Mouse (Mus musculus): ENCODE results near the gene Gm13420. TPM values are rescaled to one million over a fixed set of nuclear protein-coding genes. Genes with fewer than 3 reads are reported as not detected.
A peak's percentile ranks its signal among the peaks of the same experiment; 100 is the strongest.

Gene Gm13420
- polyA plus RNA-seq, 1 experiment: not detected

DNA sequence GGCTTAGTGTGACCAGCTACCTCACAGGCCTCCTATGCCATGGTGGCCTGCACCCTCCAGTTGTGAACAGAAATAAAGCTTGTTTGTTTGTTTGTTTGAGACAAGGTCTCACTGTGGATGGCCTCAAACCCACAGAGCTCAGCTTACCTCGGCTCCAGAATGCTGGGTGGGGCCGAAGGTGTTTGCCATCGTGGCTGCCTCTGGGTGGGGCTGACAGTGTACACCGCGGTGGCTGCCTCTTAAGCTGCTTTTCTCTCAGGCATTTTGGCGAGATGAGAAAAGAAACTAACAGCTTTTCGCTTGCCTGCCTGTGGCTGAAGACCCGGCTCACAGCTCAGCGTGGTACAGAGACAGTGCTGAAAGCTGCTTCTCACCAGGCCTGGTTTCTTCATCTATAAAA is 17.4 kb upstream of the Gm13420 start:
- H3K4me3 ChIP-seq (ENCODE audit: insufficient read depth, low read length): no peak overlapping the region
- peaks cover 24% of the 10 kb centered on the region for H3K4me1 ChIP-seq (ENCODE audit: control insufficient read depth, insufficient read depth, low read length)
- no peak overlapping the region for H3K27ac ChIP-seq (ENCODE audit: insufficient read depth, low read depth, low read length)
- TF ChIP-seq POLR2A (IDR thresholded peaks at IDR 0.05; ENCODE audit: borderline replicate concordance, low read depth, low read length): no peak
- no peak for TF ChIP-seq CTCF (IDR thresholded peaks at IDR 0.05; ENCODE audit: low read depth, low read length)

DNA sequence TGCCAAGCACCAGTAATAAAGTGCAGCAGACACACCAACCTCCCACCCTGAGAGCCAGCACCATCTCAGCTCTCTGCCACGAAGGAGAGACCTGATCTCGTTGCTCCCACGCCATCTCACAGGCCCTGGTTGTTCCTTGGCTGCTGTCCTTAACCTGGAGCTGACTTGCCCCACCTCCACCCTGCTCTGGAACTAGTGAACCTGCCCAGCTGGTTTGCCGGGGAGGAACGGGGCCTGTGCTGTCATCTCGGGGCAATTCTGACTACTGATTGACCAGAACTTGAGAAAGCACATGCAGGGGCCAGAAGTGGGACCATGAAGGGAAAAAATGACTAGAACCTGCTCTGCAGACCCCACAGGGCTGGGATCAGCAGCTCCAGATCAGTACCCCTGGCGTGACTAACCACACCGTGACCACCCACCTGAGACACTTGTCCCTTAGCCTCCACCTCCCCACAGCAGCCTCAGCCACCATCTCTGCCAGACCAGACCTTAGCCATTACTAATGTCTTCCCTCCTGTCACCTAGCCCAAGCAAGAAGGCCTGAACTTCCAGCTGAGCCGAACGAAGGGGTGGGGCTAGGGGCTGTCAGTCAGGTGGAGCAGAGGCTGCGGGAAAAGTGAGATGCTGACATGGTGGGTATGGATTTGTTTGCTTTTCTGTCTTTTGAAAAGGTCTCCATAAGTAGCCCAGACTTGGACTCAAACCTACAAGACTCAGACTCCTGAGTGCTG is 16.7 kb upstream of the Gm13420 start:
- H3K4me3 ChIP-seq (ENCODE audit: insufficient read depth, low read length): no peak overlapping the region
- H3K4me1 ChIP-seq (ENCODE audit: control insufficient read depth, insufficient read depth, low read length): peaks cover 20% of the 10 kb centered on the region
- no peak for TF ChIP-seq CTCF (IDR thresholded peaks at IDR 0.05; ENCODE audit: low read depth, low read length)
- TF ChIP-seq POLR2A (IDR thresholded peaks at IDR 0.05; ENCODE audit: borderline replicate concordance, low read depth, low read length): 0 out of 2 replicates have a peak, but pooled peaks have one; percentile 19
- H3K27ac ChIP-seq (ENCODE audit: insufficient read depth, low read depth, low read length): no peak overlapping the region

- H3K27ac ChIP-seq (ENCODE audit: insufficient read depth, low read depth, low read length): no peak overlapping the region
- TF ChIP-seq CTCF (IDR thresholded peaks at IDR 0.05; ENCODE audit: low read depth, low read length): peak; percentile 78
- no peak for TF ChIP-seq POLR2A (IDR thresholded peaks at IDR 0.05; ENCODE audit: borderline replicate concordance, low read depth, low read length)
- no peaks in the 10 kb centered on the region for H3K4me1 ChIP-seq (ENCODE audit: control insufficient read depth, insufficient read depth, low read length)
- H3K4me3 ChIP-seq (ENCODE audit: insufficient read depth, low read length): no peak overlapping the region
Observed at GRCm38 (mm10) chr2:29764831-29765230, 13.3 kb upstream of the Gm13420 start.

DNA sequence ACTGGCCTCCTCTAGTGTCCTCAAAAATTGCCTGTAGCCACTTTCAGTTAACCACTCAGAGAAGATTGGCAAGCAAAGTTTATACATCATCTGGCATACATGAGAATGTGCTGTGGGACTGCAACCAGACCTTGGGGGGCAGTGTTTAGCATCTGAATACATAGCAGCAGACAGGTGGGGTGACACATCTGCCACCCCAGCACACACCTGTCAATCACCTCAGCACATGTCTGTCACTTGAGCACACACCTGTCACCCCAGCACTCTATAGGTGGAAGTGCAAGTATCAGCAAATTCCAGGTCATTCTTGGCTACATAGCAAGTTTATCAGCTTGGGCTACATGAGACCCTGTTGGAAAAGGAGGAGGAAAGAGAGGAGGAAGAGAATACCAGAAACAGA is 4.2 kb upstream of the Gm13420 start:
- Histone ChIP-seq H3K4me3 (ENCODE audit: insufficient read depth, low read length) (no peak overlapping the region), H3K4me1 (ENCODE audit: control insufficient read depth, insufficient read depth, low read length) (no peaks in the 10 kb centered on the region), H3K27ac (ENCODE audit: insufficient read depth, low read depth, low read length) (no peak overlapping the region)
- TF ChIP-seq CTCF (IDR thresholded peaks at IDR 0.05; ENCODE audit: low read depth, low read length): no peak
- no peak for TF ChIP-seq POLR2A (IDR thresholded peaks at IDR 0.05; ENCODE audit: borderline replicate concordance, low read depth, low read length)

- no peak overlapping the region for H3K4me3 ChIP-seq (ENCODE audit: insufficient read depth, low read length)
- no peak for TF ChIP-seq CTCF (IDR thresholded peaks at IDR 0.05; ENCODE audit: low read depth, low read length)
- no peak for TF ChIP-seq POLR2A (IDR thresholded peaks at IDR 0.05; ENCODE audit: borderline replicate concordance, low read depth, low read length)
- peaks cover 2% of the 10 kb centered on the region; the same call in 1 of the 2 replicates for H3K4me1 ChIP-seq (ENCODE audit: control insufficient read depth, insufficient read depth, low read length)
- H3K27ac ChIP-seq (ENCODE audit: insufficient read depth, low read depth, low read length): no peak overlapping the region
Observed at GRCm38 (mm10) chr2:29752397-29752796, 912 bp upstream of the Gm13420 start.

DNA sequence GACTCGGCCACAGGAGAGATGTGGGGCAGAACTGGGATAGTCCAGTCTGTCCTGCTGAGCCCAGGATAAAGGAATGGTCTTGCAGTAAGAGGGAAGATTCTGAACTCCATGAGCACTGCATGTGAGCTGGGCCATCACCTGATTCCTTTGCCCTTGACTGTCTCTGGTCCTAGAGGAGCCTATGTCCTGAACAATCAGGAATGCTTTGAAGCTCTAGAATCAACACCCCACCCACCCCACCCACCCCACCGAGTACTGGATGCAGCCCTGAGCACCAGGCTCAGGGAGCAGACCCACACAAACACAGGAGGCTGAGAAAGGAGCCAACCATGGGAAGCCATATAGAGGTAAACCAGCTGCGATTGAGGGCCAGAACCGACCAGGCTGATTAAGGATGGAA is 3.0 kb downstream of the Gm13420 start:
- Histone ChIP-seq H3K4me3 (ENCODE audit: insufficient read depth, low read length) (no peak overlapping the region), H3K27ac (ENCODE audit: insufficient read depth, low read depth, low read length) (no peak overlapping the region), H3K4me1 (ENCODE audit: control insufficient read depth, insufficient read depth, low read length) (peaks cover 3% of the 10 kb centered on the region; the same call in 1 of the 2 replicates)
- TF ChIP-seq POLR2A (IDR thresholded peaks at IDR 0.05; ENCODE audit: borderline replicate concordance, low read depth, low read length): no peak
- no peak for TF ChIP-seq CTCF (IDR thresholded peaks at IDR 0.05; ENCODE audit: low read depth, low read length)

- H3K4me3 ChIP-seq (ENCODE audit: insufficient read depth, low read length): no peak overlapping the region
- TF ChIP-seq CTCF (IDR thresholded peaks at IDR 0.05; ENCODE audit: low read depth, low read length) (no peak), POLR2A (IDR thresholded peaks at IDR 0.05; ENCODE audit: borderline replicate concordance, low read depth, low read length) (no peak)
- H3K27ac ChIP-seq (ENCODE audit: insufficient read depth, low read depth, low read length): no peak overlapping the region
Observed at GRCm38 (mm10) chr2:29747852-29748251, 3.6 kb downstream of the Gm13420 start.

DNA sequence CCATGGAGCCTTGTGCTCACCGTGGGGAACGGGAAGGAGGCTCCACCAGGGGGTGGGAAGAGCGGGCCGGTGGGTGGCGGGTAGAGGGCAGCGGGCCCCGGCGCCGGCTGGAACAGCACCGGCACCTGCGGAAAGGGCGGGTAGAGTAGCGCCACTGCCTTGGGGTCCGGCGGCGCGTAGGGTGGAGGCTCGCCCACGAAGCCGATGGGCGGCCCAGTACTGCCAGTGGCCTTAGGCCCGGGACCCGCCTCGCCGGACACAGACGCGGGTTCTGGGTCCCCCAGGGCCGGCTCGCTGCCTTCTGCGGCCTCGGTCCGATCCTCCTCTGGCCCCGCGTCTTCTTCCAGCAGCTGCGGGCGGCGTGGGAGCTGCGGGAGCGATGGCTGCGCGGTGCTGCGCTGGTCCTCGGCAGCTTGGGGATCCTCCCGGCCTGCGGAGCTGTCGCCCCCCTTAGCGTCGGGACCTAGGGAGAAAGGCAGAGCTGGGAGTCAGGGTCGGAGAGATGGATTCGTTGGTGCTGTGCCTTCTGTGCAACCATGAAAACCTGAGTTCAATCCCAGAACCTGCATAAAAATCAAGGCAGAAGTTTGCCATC is 4.2 kb downstream of the Gm13420 start:
- no peak overlapping the region for H3K27ac ChIP-seq (ENCODE audit: insufficient read depth, low read depth, low read length)
- peaks cover 3% of the 10 kb centered on the region; the same call in 1 of the 2 replicates for H3K4me1 ChIP-seq (ENCODE audit: control insufficient read depth, insufficient read depth, low read length)
- H3K4me3 ChIP-seq (ENCODE audit: insufficient read depth, low read length): peak overlapping the region; percentile 23
- TF ChIP-seq POLR2A (IDR thresholded peaks at IDR 0.05; ENCODE audit: borderline replicate concordance, low read depth, low read length) (no peak), CTCF (IDR thresholded peaks at IDR 0.05; ENCODE audit: low read depth, low read length) (no peak)

More at GRCm38 (mm10) chr2:29747852-29748251, 3.6 kb downstream of the Gm13420 start:
- H3K4me1 ChIP-seq (ENCODE audit: control insufficient read depth, insufficient read depth, low read length): peaks cover 3% of the 10 kb centered on the region; the same call in 1 of the 2 replicates

DNA sequence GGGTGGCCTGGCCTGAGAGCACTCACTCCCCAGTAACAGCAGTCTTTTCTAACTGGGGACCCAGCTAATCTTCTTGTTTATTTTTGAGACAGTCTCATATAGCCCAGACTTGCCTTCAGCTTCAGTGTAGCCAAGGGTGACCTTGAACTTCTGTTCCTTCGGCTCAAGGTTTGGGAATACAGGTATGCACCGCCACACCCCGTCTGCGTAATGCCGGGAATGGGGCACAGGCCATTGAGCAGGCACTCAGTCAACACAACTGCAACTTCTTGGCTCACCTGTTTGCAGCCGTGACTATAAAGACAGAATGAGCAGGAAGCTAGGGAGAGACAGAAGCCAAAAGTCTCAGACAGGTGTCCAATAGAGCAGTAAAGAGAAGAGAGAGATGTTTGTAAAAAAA is 7.2 kb downstream of the Gm13420 start:
- no peak overlapping the region for H3K4me3 ChIP-seq (ENCODE audit: insufficient read depth, low read length)
- TF ChIP-seq CTCF (IDR thresholded peaks at IDR 0.05; ENCODE audit: low read depth, low read length) (no peak), POLR2A (IDR thresholded peaks at IDR 0.05; ENCODE audit: borderline replicate concordance, low read depth, low read length) (no peak)
- H3K27ac ChIP-seq (ENCODE audit: insufficient read depth, low read depth, low read length): no peak overlapping the region
- H3K4me1 ChIP-seq (ENCODE audit: control insufficient read depth, insufficient read depth, low read length): peaks cover 15% of the 10 kb centered on the region

DNA sequence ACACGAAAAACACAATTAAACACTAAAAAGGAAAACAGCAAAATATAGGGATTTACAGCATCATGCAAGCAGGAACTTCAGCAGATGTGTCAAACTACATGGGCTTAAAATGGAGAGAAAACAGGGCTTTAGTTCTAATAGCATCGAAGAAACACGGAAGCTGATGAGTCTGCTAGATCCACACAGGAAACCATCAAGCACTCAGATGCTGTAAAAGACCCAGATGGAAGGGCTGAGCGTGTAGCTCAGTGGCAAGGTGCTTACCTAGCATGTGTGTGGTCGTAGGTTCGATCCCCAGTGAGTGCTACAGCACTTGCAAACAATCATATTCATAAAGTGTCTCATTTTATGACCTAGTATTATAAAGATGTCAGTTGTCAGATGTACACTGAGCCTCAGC is 10.3 kb downstream of the Gm13420 start:
- Histone ChIP-seq H3K4me3 (ENCODE audit: insufficient read depth, low read length) (no peak overlapping the region), H3K4me1 (ENCODE audit: control insufficient read depth, insufficient read depth, low read length) (peaks cover 25% of the 10 kb centered on the region), H3K27ac (ENCODE audit: insufficient read depth, low read depth, low read length) (no peak overlapping the region)
- TF ChIP-seq CTCF (IDR thresholded peaks at IDR 0.05; ENCODE audit: low read depth, low read length): no peak
- no peak for TF ChIP-seq POLR2A (IDR thresholded peaks at IDR 0.05; ENCODE audit: borderline replicate concordance, low read depth, low read length)

Data from bone marrow macrophage, adult 2 months (primary cell).